Mouse (Mus musculus) MEL (cell line): Measurements from ENCODE around the gene Per3.

Experiments
- CHD2 ChIP-seq: IDR thresholded peaks from 2 replicates; pipeline ENCODE4 v1.6.1; 2011; ENCODE audit warnings: low read length, improper control_type of control experiment
- CTCF ChIP-seq, 3 experiments: IDR thresholded peaks in 2 of 3; conservative IDR thresholded peaks in 1 of 3; 2 replicates each; pipeline ENCODE4 v1.5.1; 2011 to 2012; ENCODE audit warnings: low read length in 3 of 3, low read depth in 2 of 3, mild to moderate bottlenecking in 2 of 3, improper control_type of control experiment in 1 of 3, inconsistent platforms in 1 of 3, mixed read lengths in 1 of 3, moderate library complexity in 1 of 3; ENCODE audit not compliant: control insufficient read depth in 1 of 3, insufficient read depth in 1 of 3, poor library complexity in 1 of 3, severe bottlenecking in 1 of 3
- EP300 ChIP-seq, 2 experiments: IDR thresholded peaks; 2 replicates each; pipeline ENCODE4 v1.6.1; 2011; ENCODE audit warnings: improper control_type of control experiment in 2 of 2, low read length in 2 of 2, low read depth in 1 of 2, mild to moderate bottlenecking in 1 of 2
- MXI1 ChIP-seq: IDR thresholded peaks from 2 replicates; pipeline ENCODE4 v1.6.1; 2011; ENCODE audit warnings: mild to moderate bottlenecking, low read depth, low read length, improper control_type of control experiment
- NELFE ChIP-seq: IDR thresholded peaks from 2 replicates; pipeline ENCODE4 v1.6.1; 2011; ENCODE audit warnings: low read depth, low read length, improper control_type of control experiment
- NRF1 ChIP-seq: IDR thresholded peaks from 2 replicates; pipeline ENCODE4 v1.6.1; 2014; ENCODE audit warnings: low read depth, mild to moderate bottlenecking, inconsistent platforms, low read length, improper control_type of control experiment, moderate library complexity; ENCODE audit not compliant: poor library complexity, insufficient read depth, severe bottlenecking
- POLR2A ChIP-seq, 2 experiments: IDR thresholded peaks; 2 replicates each; pipeline ENCODE4 v1.6.1; 2011 to 2012; ENCODE audit warnings: low read length in 2 of 2, mild to moderate bottlenecking in 2 of 2, control low read depth in 1 of 2, improper control_type of control experiment in 1 of 2, low read depth in 1 of 2, moderate library complexity in 1 of 2; ENCODE audit not compliant: control insufficient read depth in 1 of 2, insufficient read depth in 1 of 2, poor library complexity in 1 of 2
- TBP ChIP-seq: IDR thresholded peaks from 2 replicates; pipeline ENCODE4 v1.8.0; 2011; ENCODE audit warnings: low read depth, low read length, improper control_type of control experiment
- USF1 ChIP-seq: IDR thresholded peaks from 2 replicates; pipeline ENCODE4 v1.6.1; 2014; ENCODE audit warnings: low read depth, mild to moderate bottlenecking, inconsistent platforms, low read length, improper control_type of control experiment, moderate library complexity

- TF ChIP-seq TBP (no peak), CTCF (IDR thresholded peaks at IDR 0.05 in 2 of 3, conservative IDR thresholded peaks at IDR 0.05 in 1 of 3; ENCODE audit: control insufficient read depth in 1 of 3, insufficient read depth in 1 of 3, low read depth in 2 of 3, low read length in 3 of 3, poor library complexity in 1 of 3, severe bottlenecking in 1 of 3) (no peak), POLR2A (IDR thresholded peaks at IDR 0.05; ENCODE audit: control insufficient read depth in 1 of 2, insufficient read depth in 1 of 2, low read depth in 1 of 2, low read length in 2 of 2, poor library complexity in 1 of 2) (no peak), USF1 (no peak), EP300 (IDR thresholded peaks at IDR 0.05; ENCODE audit: low read depth in 1 of 2, low read length in 2 of 2) (no peak), MXI1 (no peak), NRF1 (no peak), NELFE (no peak), CHD2 (no peak)
These were observed 82.2 kb downstream of the Per3 start for GRCm38 (mm10) chr4:150962231-150962630.
